Mouse (Mus musculus) kidney, embryonic 16.5 days (tissue): ENCODE measurements around the gene Plcb4. TPM values are rescaled to one million over a fixed set of nuclear protein-coding genes. Genes with fewer than 3 reads are reported as not detected.

ENCODE experiments used
- ATAC-seq: fragments of 200-750 bp; cut with Nextera tagmentation; 2 replicates; pipeline ENCODE4 v1.8.0; 2017; ENCODE audit warnings: moderate TSS enrichment; ENCODE audit not compliant: low FRiP score, low TSS enrichment
- H3K27ac ChIP-seq: fragments of 300-500 bp; sonication (generic); 2 replicates; pipeline ENCODE4 v1.5.1; 2014; ENCODE audit warnings: low read length
- H3K27me3 ChIP-seq: fragments of 300-500 bp; sonication (generic); 2 replicates; pipeline ENCODE4 v1.6.1; 2014; ENCODE audit warnings: low read length, control low read depth, mixed read lengths; ENCODE audit not compliant: insufficient read depth
- H3K36me3 ChIP-seq: fragments of 300-500 bp; sonication (generic); 2 replicates; pipeline ENCODE4 v1.6.1; 2014; ENCODE audit warnings: low read length, control low read depth, mixed read lengths; ENCODE audit not compliant: insufficient read depth
- H3K4me1 ChIP-seq: fragments of 300-500 bp; sonication (generic); 2 replicates; pipeline ENCODE4 v1.6.1; 2014; ENCODE audit warnings: low read length, control low read depth, mixed read lengths; ENCODE audit not compliant: insufficient read depth
- H3K4me2 ChIP-seq: fragments of 300-500 bp; sonication (generic); replicated peaks from 2 replicates; pipeline ENCODE4 v1.6.1; 2014; ENCODE audit warnings: low read depth, low read length
- H3K4me3 ChIP-seq: fragments of 300-500 bp; sonication (generic); 2 replicates; pipeline ENCODE4 v1.5.1; 2014; ENCODE audit warnings: mild to moderate bottlenecking, low read length
- H3K9ac ChIP-seq: fragments of 300-500 bp; sonication (generic); replicated peaks from 2 replicates; pipeline ENCODE4 v1.6.1; 2014; ENCODE audit warnings: low read length
- H3K9me3 ChIP-seq: fragments of 300-500 bp; sonication (generic); 2 replicates; pipeline ENCODE4 v1.6.1; 2016; ENCODE audit warnings: low read length, control low read depth
- WGBS: fragments of 180-500 bp; shearing (Covaris S2); extraction: QIAGEN DNeasy Blood & Tissue Kit; methylation state at CpG from one replicate; pipeline ENCODE4 v1.1.7; 2014; 5-methylcytosine and 5-hydroxymethylcytosine counted together
- polyA plus RNA-seq: library from polyadenylated mRNA; unstranded; fragments of >200 nt; fragmentation: Nextera tagmentation; extraction: Ambion mirVana; gene quantifications from 2 replicates; pipeline ENCODE4 v1.2.1, GENCODE M21; 2015

Gene Plcb4
- polyA plus RNA-seq, 1 experiment from 2014 or later: 18.9 TPM

GRCm38 (mm10) chr2:135711049-135711924, 52.5 kb downstream of the Plcb4 start:
- peak overlapping the region; percentile 33 for H3K4me2 ChIP-seq
- 43% methylated on average over 8 of the region's 8 CpGs for WGBS
- peak overlapping the region; percentile 76 for H3K27ac ChIP-seq

GRCm38 (mm10) chr2:135711925-135712288, 53.1 kb downstream of the Plcb4 start:
- H3K27ac ChIP-seq: peak overlapping the region; percentile 76; the same call in 1 of the 2 replicates
- 22% methylated on average over 8 of the region's 8 CpGs for whole genome bisulfite sequencing

More at GRCm38 (mm10) chr2:135711049-135711924, 52.5 kb downstream of the Plcb4 start:
- H3K9ac ChIP-seq: 0 out of 2 replicates have a peak overlapping the region, but pooled peaks have one; percentile 22
- no peaks in the 10 kb centered on the region for H3K36me3 ChIP-seq
- peak; percentile 26; the same call in 1 of the 2 replicates for ATAC-seq
- H3K4me1 ChIP-seq: peaks cover 13% of the 10 kb centered on the region
- no peaks in the 10 kb centered on the region for H3K9me3 ChIP-seq
- H3K27me3 ChIP-seq: no peaks in the 10 kb centered on the region
- 0 out of 2 replicates have a peak overlapping the region, but pooled peaks have one; percentile 4 for H3K4me3 ChIP-seq

GRCm38 (mm10) chr2:135712331-135712730, 53.5 kb downstream of the Plcb4 start:
- no peak overlapping the region for H3K27ac ChIP-seq
- H3K4me3 ChIP-seq: no peak overlapping the region
- ATAC-seq: no peak
- no peaks in the 10 kb centered on the region for H3K9me3 ChIP-seq
- no peak overlapping the region for H3K9ac ChIP-seq
- H3K4me2 ChIP-seq: no peak overlapping the region
- H3K27me3 ChIP-seq: no peaks in the 10 kb centered on the region
- peaks cover 19% of the 10 kb centered on the region for H3K4me1 ChIP-seq
- WGBS: 56% methylated on average over 5 of the region's 5 CpGs
- no peaks in the 10 kb centered on the region for H3K36me3 ChIP-seq

More at GRCm38 (mm10) chr2:135711925-135712288, 53.1 kb downstream of the Plcb4 start:
- H3K4me3 ChIP-seq: 0 out of 2 replicates have a peak overlapping the region, but pooled peaks have one; percentile 4
- H3K27me3 ChIP-seq: no peaks in the 10 kb centered on the region
- ATAC-seq: peak; percentile 83; the same call in 1 of the 2 replicates
- H3K9ac ChIP-seq: no peak overlapping the region
- H3K4me1 ChIP-seq: peaks cover 15% of the 10 kb centered on the region
- H3K36me3 ChIP-seq: no peaks in the 10 kb centered on the region
- H3K4me2 ChIP-seq: peak overlapping the region; percentile 33
- no peaks in the 10 kb centered on the region for H3K9me3 ChIP-seq

- H3K4me2 ChIP-seq: no peak overlapping the region
- no peak overlapping the region for H3K9ac ChIP-seq
- WGBS: 48% methylated on average over 6 of the region's 6 CpGs
- H3K27me3 ChIP-seq: no peaks in the 10 kb centered on the region
- no peak for ATAC-seq
- no peaks in the 10 kb centered on the region for H3K9me3 ChIP-seq
- no peaks in the 10 kb centered on the region for H3K36me3 ChIP-seq
- H3K27ac ChIP-seq: no peak overlapping the region
- H3K4me1 ChIP-seq: peaks cover 25% of the 10 kb centered on the region
- H3K4me3 ChIP-seq: no peak overlapping the region
Observed at GRCm38 (mm10) chr2:135712921-135713320, 54.1 kb downstream of the Plcb4 start.

DNA sequence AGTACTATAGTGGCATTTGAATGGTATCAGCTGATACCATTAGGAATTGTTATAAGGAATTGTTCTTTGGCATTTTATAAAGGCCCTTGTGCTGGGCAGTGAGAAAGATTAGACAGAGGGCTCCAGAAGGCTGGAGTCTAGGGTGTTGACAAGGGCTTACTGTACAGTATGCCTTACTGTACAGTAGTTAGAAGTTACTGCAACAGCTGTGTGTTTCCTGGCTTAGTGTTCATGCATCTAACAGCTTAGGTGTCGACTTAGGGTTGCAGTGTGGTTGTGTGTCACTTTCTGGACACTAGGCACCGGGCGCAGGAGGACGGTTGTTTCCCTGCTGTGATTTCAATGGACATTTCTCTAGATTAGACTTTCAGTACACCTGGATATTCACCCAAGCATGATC, 57.4 kb downstream of the Plcb4 start:
- no peak overlapping the region for H3K9ac ChIP-seq
- no peak for ATAC-seq
- H3K27me3 ChIP-seq: no peaks in the 10 kb centered on the region
- H3K4me2 ChIP-seq: no peak overlapping the region
- 86% methylated on average over 4 of the region's 4 CpGs for WGBS
- H3K4me3 ChIP-seq: no peak overlapping the region
- no peaks in the 10 kb centered on the region for H3K9me3 ChIP-seq
- peaks cover 22% of the 10 kb centered on the region for H3K4me1 ChIP-seq
- H3K27ac ChIP-seq: no peak overlapping the region
- H3K36me3 ChIP-seq: no peaks in the 10 kb centered on the region

DNA sequence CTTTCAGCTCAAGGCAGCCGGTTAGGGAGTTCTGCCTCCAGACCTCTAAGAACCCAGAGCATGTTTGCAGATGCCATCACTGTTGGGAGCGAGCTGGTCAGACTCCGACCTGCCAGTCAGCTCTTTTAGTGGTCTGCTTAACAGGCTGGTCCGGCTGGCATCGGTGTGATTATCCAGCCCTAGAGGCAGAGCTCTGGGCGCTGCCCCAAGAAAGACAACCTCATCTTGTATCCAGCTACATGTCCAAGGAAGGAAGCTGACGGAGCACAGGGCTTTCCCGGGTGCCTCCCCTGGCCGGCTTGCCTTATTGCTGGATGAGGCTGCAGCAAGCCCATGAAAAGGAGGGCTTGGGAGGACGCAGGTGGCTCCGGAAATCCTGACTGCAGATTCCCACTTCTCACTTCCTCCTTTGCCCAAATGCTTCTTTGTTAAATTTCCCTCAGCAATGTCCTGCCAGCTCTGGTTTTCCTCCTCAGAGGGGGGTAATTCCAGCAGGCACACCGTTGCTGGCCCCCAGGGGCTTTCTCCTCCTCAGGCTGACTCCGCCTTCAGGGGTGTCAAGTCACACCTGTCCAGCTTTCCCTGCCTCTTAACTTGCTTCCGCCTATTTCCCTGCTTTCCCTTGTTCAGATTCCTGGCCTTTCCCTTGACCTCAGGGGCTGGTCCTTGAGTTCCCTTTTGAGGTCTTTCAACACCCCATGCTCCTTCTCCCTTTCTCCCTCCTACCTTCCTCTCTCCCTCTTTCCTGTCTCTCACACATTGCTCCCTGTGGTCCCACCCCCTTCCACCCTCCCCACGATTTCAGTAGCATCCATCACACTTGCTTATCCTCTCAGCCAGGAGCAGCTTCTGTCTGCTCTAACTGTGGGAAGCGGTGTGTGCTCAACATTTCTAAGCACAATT, 58.7 kb downstream of the Plcb4 start:
- peak overlapping the region; percentile 47; the same call in 1 of the 2 replicates for H3K9ac ChIP-seq
- H3K4me3 ChIP-seq: peak overlapping the region; percentile 24
- peak overlapping the region; percentile 50 for H3K4me2 ChIP-seq
- peaks cover 13% of the 10 kb centered on the region for H3K4me1 ChIP-seq
- no peaks in the 10 kb centered on the region for H3K36me3 ChIP-seq
- 0 out of 2 replicates have a peak overlapping the region, but pooled peaks have one; percentile 15 for H3K27ac ChIP-seq
- ATAC-seq: 0 out of 2 replicates have a peak, but pooled peaks have one; percentile 60
- no peaks in the 10 kb centered on the region for H3K9me3 ChIP-seq
- WGBS: 13% methylated on average over 16 of the region's 16 CpGs
- H3K27me3 ChIP-seq: no peaks in the 10 kb centered on the region

DNA sequence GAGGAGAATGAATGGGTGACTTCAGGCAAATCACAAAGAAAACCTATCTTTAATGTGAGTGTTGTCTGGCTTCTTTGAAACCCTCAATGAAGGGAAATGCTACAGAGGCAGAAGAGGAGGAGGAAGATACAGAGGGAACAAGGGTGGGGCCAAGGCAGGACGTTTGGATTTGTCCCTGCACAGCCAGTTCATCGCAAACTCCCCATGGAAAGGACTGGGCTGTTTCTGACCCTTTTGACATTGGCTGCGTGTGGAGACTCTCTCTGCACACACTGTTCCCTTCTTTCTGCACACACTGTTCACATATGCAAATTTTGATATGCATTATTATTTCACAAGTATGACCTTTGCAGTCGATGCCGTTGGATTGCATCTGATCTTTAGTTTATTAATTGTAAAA, 63.3 kb downstream of the Plcb4 start:
- Histone ChIP-seq H3K9me3 (no peaks in the 10 kb centered on the region), H3K36me3 (no peaks in the 10 kb centered on the region), H3K4me2 (no peak overlapping the region), H3K4me1 (peaks cover 9% of the 10 kb centered on the region), H3K4me3 (no peak overlapping the region), H3K27me3 (no peaks in the 10 kb centered on the region), H3K9ac (no peak overlapping the region), H3K27ac (no peak overlapping the region)
- ATAC-seq: no peak
- 71% methylated on average over 5 of the region's 5 CpGs for WGBS

GRCm38 (mm10) chr2:135723387-135723786, 64.6 kb downstream of the Plcb4 start:
- Histone ChIP-seq H3K4me3 (no peak overlapping the region), H3K27me3 (no peaks in the 10 kb centered on the region), H3K4me1 (peaks cover 6% of the 10 kb centered on the region; the same call in 1 of the 2 replicates), H3K9me3 (no peaks in the 10 kb centered on the region), H3K9ac (no peak overlapping the region), H3K27ac (no peak overlapping the region), H3K4me2 (no peak overlapping the region), H3K36me3 (no peaks in the 10 kb centered on the region)
- no peak for ATAC-seq
- 95% methylated on average over 6 of the region's 6 CpGs for WGBS

DNA sequence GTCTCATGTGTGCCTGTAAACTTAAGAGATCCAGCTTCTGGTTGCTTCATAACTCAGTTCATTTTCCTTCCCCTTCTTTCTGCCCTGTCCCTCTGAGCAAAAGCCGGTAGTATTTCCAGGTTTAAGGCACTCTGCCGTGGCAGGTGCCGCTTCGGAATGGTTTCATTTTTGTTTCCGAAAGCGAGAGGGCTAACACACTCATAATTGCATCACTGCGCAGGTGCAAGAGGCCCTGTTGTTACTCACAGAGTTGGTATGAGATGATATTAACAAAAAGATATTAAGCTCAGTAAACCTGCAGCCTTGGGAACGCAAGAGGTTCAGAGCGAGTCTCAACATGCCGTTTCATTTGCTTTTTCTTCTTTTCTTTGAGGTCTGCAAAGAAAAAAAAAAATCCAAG, 65.7 kb downstream of the Plcb4 start:
- Histone ChIP-seq H3K27ac (no peak overlapping the region), H3K4me2 (no peak overlapping the region), H3K4me3 (no peak overlapping the region), H3K9ac (no peak overlapping the region), H3K4me1 (peaks cover 6% of the 10 kb centered on the region; the same call in 1 of the 2 replicates), H3K9me3 (no peaks in the 10 kb centered on the region), H3K27me3 (no peaks in the 10 kb centered on the region), H3K36me3 (no peaks in the 10 kb centered on the region)
- WGBS: 95% methylated on average over 10 of the region's 10 CpGs
- no peak for ATAC-seq
